Mouse (Mus musculus) hindlimb bud, embryonic 11.5 days (tissue): ENCODE measurements around the gene Zfp653.
A peak's percentile ranks its signal among the peaks of the same experiment; 100 is the strongest.
"Not testable (repeated sequence)": the region's sequence is repeated elsewhere in the genome, so short reads cannot be mapped to it uniquely, and the experiment has no call there.

Source experiments
- DNase-seq: peaks from one replicate; pipeline ENCODE4 v3.0.0-alpha.2; 2012; ENCODE audit warnings: low read depth, low spot score; ENCODE audit errors: extremely low spot score

Zfp653 gene

GRCm38 (mm10) chr9:22070791-22071573, at the start of gene Zfp653, which contains the start of gene Gm49318:
TSS of gene Zfp653 (minus strand) at chr9:22071376.
TSS of gene Gm49318 (minus strand) at chr9:22071259.
- DNase-seq = peak; percentile 84

GRCm38 (mm10) chr9:22119543-22119942, 48.4 kb upstream of the Zfp653 start:
- no peak for DNase-seq

- DNase-seq = no peak
These were observed 46.7 kb upstream of the Zfp653 start for GRCm38 (mm10) chr9:22117754-22118456.

- DNase-seq = peak; percentile 91
These were observed 45.7 kb upstream of the Zfp653 start, which contains the start of gene Elof1 for GRCm38 (mm10) chr9:22116740-22117426. TSS of gene Elof1 (minus strand) at chr9:22117172.

GRCm38 (mm10) chr9:22116086-22116485, 44.9 kb upstream of the Zfp653 start:
- no peak for DNase-seq

- no peak for DNase-seq
These were observed 44.5 kb upstream of the Zfp653 start for GRCm38 (mm10) chr9:22115635-22116034.

- no peak for DNase-seq
These were observed 37.0 kb upstream of the Zfp653 start for GRCm38 (mm10) chr9:22108194-22108593.

- DNase-seq = no peak
These were observed 28.7 kb upstream of the Zfp653 start for GRCm38 (mm10) chr9:22099922-22100321.

GRCm38 (mm10) chr9:22098993-22099696, 28.0 kb upstream of the Zfp653 start, which contains the start of gene Cnn1:
TSS of gene Cnn1 (plus strand) at chr9:22099216.
- no peak for DNase-seq

- DNase-seq = no peak
These were observed 24.7 kb upstream of the Zfp653 start for GRCm38 (mm10) chr9:22095854-22096307.

- no peak for DNase-seq
These were observed 21.6 kb upstream of the Zfp653 start for GRCm38 (mm10) chr9:22092746-22093145.

GRCm38 (mm10) chr9:22089986-22090385, 18.8 kb upstream of the Zfp653 start:
- DNase-seq = no peak

GRCm38 (mm10) chr9:22089281-22089680, 18.1 kb upstream of the Zfp653 start:
- DNase-seq = no peak

- no peak for DNase-seq
These were observed 15.9 kb upstream of the Zfp653 start for GRCm38 (mm10) chr9:22087034-22087618.

- no peak for DNase-seq
These were observed 14.8 kb upstream of the Zfp653 start for GRCm38 (mm10) chr9:22086012-22086411.

- DNase-seq = peak; percentile 90
These were observed 14.1 kb upstream of the Zfp653 start, which contains the start of gene Ecsit for GRCm38 (mm10) chr9:22085022-22085834. TSS of gene Ecsit (minus strand) at chr9:22085438.

- DNase-seq = no peak
These were observed 13.5 kb upstream of the Zfp653 start for GRCm38 (mm10) chr9:22084667-22085021.

- no peak for DNase-seq
These were observed 5.0 kb upstream of the Zfp653 start for GRCm38 (mm10) chr9:22076223-22076622.

GRCm38 (mm10) chr9:22075778-22076177, 4.6 kb upstream of the Zfp653 start:
- not testable (repeated sequence) for DNase-seq
